Mouse (Mus musculus): ENCODE data around the gene Ovol2. TPM values are rescaled to one million over a fixed set of nuclear protein-coding genes. Genes with fewer than 3 reads are reported as not detected.

The Ovol2 gene
- total and polyA plus RNA-seq, 2 experiments from 2014 or later: not detected

- WGBS: 57% methylated on average over 9 of the region's 9 CpGs
- no peak for DNase-seq (ENCODE audit: low spot score)
- Histone ChIP-seq H3K36me3 (replicated peaks; ENCODE audit: control insufficient read depth, insufficient read depth, low read length) (no peaks in the 10 kb centered on the region), H3K4me1 (ENCODE audit: control insufficient read depth, insufficient read depth) (peaks cover 11% of the 10 kb centered on the region), H3K9me3 (replicated peaks; ENCODE audit: control insufficient read depth, low read length) (no peaks in the 10 kb centered on the region), H3K9ac (replicated peaks; ENCODE audit: low read depth, low read length) (no peak overlapping the region), H3K4me3 (ENCODE audit: low read depth, low read length) (no peak overlapping the region), H3K27me3 (ENCODE audit: control insufficient read depth, insufficient read depth, low read length) (no peaks in the 10 kb centered on the region), H3K27ac (ENCODE audit: low read depth) (peak overlapping the region; percentile 12; the same call in 1 of the 2 replicates), H3K4me2 (ENCODE audit: low read depth, low read length) (no peak overlapping the region)
- no peak for TF ChIP-seq CTCF (IDR thresholded peaks at IDR 0.05; ENCODE audit: low read depth)
- TF ChIP-seq EP300 (IDR thresholded peaks at IDR 0.05; ENCODE audit: low read depth): no peak
- ATAC-seq (ENCODE audit: insufficient read depth, low read depth): no peak
These were observed 31.9 kb downstream of the Ovol2 start for GRCm38 (mm10) chr2:144299749-144300669.

GRCm38 (mm10) chr2:144295145-144295735 lies 36.7 kb downstream of the Ovol2 start:
- no peak overlapping the region for H3K4me3 ChIP-seq (ENCODE audit: low read depth, low read length)
- no peak overlapping the region for H3K4me2 ChIP-seq (ENCODE audit: low read depth, low read length)
- 42% methylated on average over 9 of the region's 9 CpGs for WGBS
- no peaks in the 10 kb centered on the region for H3K36me3 ChIP-seq (replicated peaks; ENCODE audit: control insufficient read depth, insufficient read depth, low read length)
- H3K9me3 ChIP-seq (replicated peaks; ENCODE audit: control insufficient read depth, low read length): no peaks in the 10 kb centered on the region
- H3K4me1 ChIP-seq (ENCODE audit: control insufficient read depth, insufficient read depth): peaks cover 6% of the 10 kb centered on the region; the same call in 1 of the 2 replicates
- H3K27me3 ChIP-seq (ENCODE audit: control insufficient read depth, insufficient read depth, low read length): no peaks in the 10 kb centered on the region
- H3K27ac ChIP-seq (ENCODE audit: low read depth): no peak overlapping the region
- DNase-seq (ENCODE audit: low spot score) (no peak), ATAC-seq (ENCODE audit: insufficient read depth, low read depth) (no peak)
- H3K9ac ChIP-seq (replicated peaks; ENCODE audit: low read depth, low read length): no peak overlapping the region
- TF ChIP-seq CTCF (IDR thresholded peaks at IDR 0.05; ENCODE audit: low read depth): no peak
- TF ChIP-seq EP300 (IDR thresholded peaks at IDR 0.05; ENCODE audit: low read depth): no peak

GRCm38 (mm10) chr2:144291600-144292305 lies 40.2 kb downstream of the Ovol2 start:
- no peak for DNase-seq (ENCODE audit: low spot score)
- Histone ChIP-seq H3K4me3 (ENCODE audit: low read depth, low read length) (no peak overlapping the region), H3K27ac (ENCODE audit: low read depth) (no peak overlapping the region), H3K27me3 (ENCODE audit: control insufficient read depth, insufficient read depth, low read length) (no peaks in the 10 kb centered on the region), H3K36me3 (replicated peaks; ENCODE audit: control insufficient read depth, insufficient read depth, low read length) (no peaks in the 10 kb centered on the region), H3K9me3 (replicated peaks; ENCODE audit: control insufficient read depth, low read length) (no peaks in the 10 kb centered on the region), H3K4me2 (ENCODE audit: low read depth, low read length) (no peak overlapping the region), H3K9ac (replicated peaks; ENCODE audit: low read depth, low read length) (no peak overlapping the region), H3K4me1 (ENCODE audit: control insufficient read depth, insufficient read depth) (no peaks in the 10 kb centered on the region; the same call in 1 of the 2 replicates)
- no peak for TF ChIP-seq CTCF (IDR thresholded peaks at IDR 0.05; ENCODE audit: low read depth)
- no peak for TF ChIP-seq EP300 (IDR thresholded peaks at IDR 0.05; ENCODE audit: low read depth)
- WGBS: 56% methylated on average over 11 of the region's 11 CpGs
- no peak for ATAC-seq (ENCODE audit: insufficient read depth, low read depth)

GRCm38 (mm10) chr2:144290321-144290720 lies 41.6 kb downstream of the Ovol2 start:
- Histone ChIP-seq H3K27me3 (ENCODE audit: control insufficient read depth, insufficient read depth, low read length) (no peaks in the 10 kb centered on the region), H3K4me1 (ENCODE audit: control insufficient read depth, insufficient read depth) (no peaks in the 10 kb centered on the region; the same call in 1 of the 2 replicates), H3K27ac (ENCODE audit: low read depth) (no peak overlapping the region), H3K9ac (replicated peaks; ENCODE audit: low read depth, low read length) (no peak overlapping the region), H3K4me3 (ENCODE audit: low read depth, low read length) (no peak overlapping the region), H3K4me2 (ENCODE audit: low read depth, low read length) (no peak overlapping the region), H3K36me3 (replicated peaks; ENCODE audit: control insufficient read depth, insufficient read depth, low read length) (no peaks in the 10 kb centered on the region), H3K9me3 (replicated peaks; ENCODE audit: control insufficient read depth, low read length) (no peaks in the 10 kb centered on the region)
- TF ChIP-seq CTCF (IDR thresholded peaks at IDR 0.05; ENCODE audit: low read depth) (no peak), EP300 (IDR thresholded peaks at IDR 0.05; ENCODE audit: low read depth) (no peak)
- WGBS: 68% methylated on average over 7 of the region's 7 CpGs
- no peak for ATAC-seq (ENCODE audit: insufficient read depth, low read depth)
- DNase-seq (ENCODE audit: low spot score): no peak

- DNase-seq (ENCODE audit: low spot score): no peak
- Histone ChIP-seq H3K9ac (replicated peaks; ENCODE audit: low read depth, low read length) (no peak overlapping the region), H3K4me2 (ENCODE audit: low read depth, low read length) (no peak overlapping the region), H3K4me3 (ENCODE audit: low read depth, low read length) (no peak overlapping the region), H3K4me1 (ENCODE audit: control insufficient read depth, insufficient read depth) (peaks cover 7% of the 10 kb centered on the region; the same call in 1 of the 2 replicates), H3K36me3 (replicated peaks; ENCODE audit: control insufficient read depth, insufficient read depth, low read length) (peaks cover 7% of the 10 kb centered on the region; the same call in 1 of the 2 replicates), H3K9me3 (replicated peaks; ENCODE audit: control insufficient read depth, low read length) (no peaks in the 10 kb centered on the region), H3K27ac (ENCODE audit: low read depth) (no peak overlapping the region), H3K27me3 (ENCODE audit: control insufficient read depth, insufficient read depth, low read length) (no peaks in the 10 kb centered on the region)
- TF ChIP-seq CTCF (IDR thresholded peaks at IDR 0.05; ENCODE audit: low read depth): no peak
- TF ChIP-seq EP300 (IDR thresholded peaks at IDR 0.05; ENCODE audit: low read depth): no peak
- WGBS: 81% methylated on average over 3 of the region's 3 CpGs
- ATAC-seq (ENCODE audit: insufficient read depth, low read depth): no peak
These were observed 50.5 kb downstream of the Ovol2 start for GRCm38 (mm10) chr2:144281417-144281816.
